13 mouse cellular contexts compared by ENCODE assay signal in the genomic region with DNA sequence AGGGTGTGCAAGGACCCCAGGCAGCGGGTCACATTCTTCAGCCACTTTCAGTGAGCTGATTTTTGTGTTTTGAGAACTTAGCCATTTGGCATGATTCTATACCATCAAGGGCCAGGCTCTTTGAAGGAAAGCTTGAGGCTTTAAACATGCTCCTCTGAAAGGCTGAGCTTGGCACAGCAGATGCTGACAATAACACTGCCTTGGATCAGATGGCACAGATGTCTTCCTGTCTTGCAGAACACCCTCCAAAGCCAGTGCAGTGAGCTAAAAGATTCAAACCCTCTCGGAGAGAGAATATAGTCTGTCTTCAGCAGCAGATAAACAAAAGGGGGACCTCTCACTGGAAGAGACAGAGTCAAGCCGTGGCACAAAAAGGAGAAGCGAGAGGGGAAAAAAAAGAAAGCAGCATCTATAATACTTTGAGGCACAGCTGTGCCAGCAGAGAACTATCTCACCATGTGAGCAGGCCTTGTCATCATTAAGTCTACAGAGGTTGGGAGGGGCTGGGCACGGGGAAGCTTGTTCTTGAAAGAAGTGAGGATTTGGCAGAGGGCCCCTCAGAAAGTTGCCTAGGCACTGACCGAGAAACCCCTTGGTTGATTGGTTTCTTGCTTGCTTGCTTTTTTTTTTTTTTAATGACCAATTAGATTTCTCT. TPM values are rescaled to one million over a fixed set of nuclear protein-coding genes. Genes with fewer than 3 reads are reported as not detected.
DNase-seq lines count a peak whose midpoint lies in the region; ATAC-seq and TF ChIP-seq lines count a peak whose summit lies in the region.
"Had no signal": no experiment of that assay in that cellular context is flagged by ENCODE, and none has a peak within 500 bp of the region (broad histone marks: within the 10 kb centered on the region; RNA-seq: fewer than 3 reads in every experiment).

No protein-coding gene starts in this region.

- H3K9me3 ChIP-seq in forebrain, embryonic 12.5 days: no peaks in the 10 kb centered on the region
- H3K9me3 ChIP-seq in stomach, embryonic 16.5 days (replicated peaks; ENCODE audit: control insufficient read depth, low read length): no peaks in the 10 kb centered on the region
- H3K9me3 ChIP-seq: hindbrain, embryonic 10.5 days; midbrain, embryonic 12.5 days had no signal

- 43% methylated on average over 6 of the region's 6 CpGs for WGBS in bone marrow, adult 2 months
- WGBS in forebrain, embryonic 12.5 days: 53% methylated on average over 6 of the region's 6 CpGs
- 52% methylated on average over 6 of the region's 6 CpGs for WGBS in stomach, embryonic 16.5 days
- 60% methylated on average over 6 of the region's 6 CpGs for WGBS in lung, adult 2 months

- DNase-seq in layer of hippocampus, adult 8-10 months (ENCODE audit: low spot score in 2 of 2): peak; percentile 9 to 17
- DNase-seq in layer of hippocampus, adult 11-12 months (ENCODE audit: low spot score): no peak
- no peak for DNase-seq in gastrocnemius, postnatal 14 days
- DNase-seq in lung, adult 2 months: no peak
- DNase-seq: heart, adult 11 months; spleen, adult 18-20 months had no signal

- intact Hi-C loops in gastrocnemius, postnatal 14 days (cut with DNase I; ENCODE audit: low total_unique reads): no loop called here

- TF ChIP-seq CTCF in bone marrow, adult 2 months (IDR thresholded peaks at IDR 0.05; ENCODE audit: control insufficient read depth, insufficient read depth, low read length): no peak
- no peak for TF ChIP-seq CTCF in lung, adult 2 months (IDR thresholded peaks at IDR 0.05; ENCODE audit: insufficient read depth, low read length)

- H3K4me3 ChIP-seq in bone marrow, adult 2 months (replicated peaks; ENCODE audit: control insufficient read depth, low read depth, low read length): no peak overlapping the region
- H3K4me3 ChIP-seq in forebrain, embryonic 12.5 days (replicated peaks): no peak overlapping the region
- no peak overlapping the region for H3K4me3 ChIP-seq in stomach, embryonic 16.5 days (replicated peaks; ENCODE audit: low read length)
- no peak overlapping the region for H3K4me3 ChIP-seq in lung, adult 2 months (replicated peaks; ENCODE audit: extremely low read depth, low read depth, low read length)
- H3K4me3 ChIP-seq: hindbrain, embryonic 10.5 days; midbrain, embryonic 12.5 days had no signal

- H3K4me2 ChIP-seq in forebrain, embryonic 12.5 days: no peak overlapping the region
- no peak overlapping the region for H3K4me2 ChIP-seq in stomach, embryonic 16.5 days (ENCODE audit: low read depth, low read length)
- H3K4me2 ChIP-seq: midbrain, embryonic 12.5 days had no signal

- H3K27ac ChIP-seq in bone marrow, adult 2 months (ENCODE audit: control insufficient read depth, insufficient read depth, low read depth, low read length, poor library complexity): peak overlapping the region; percentile 62; the same call in 1 of the 2 replicates
- peak overlapping the region; percentile 53 for H3K27ac ChIP-seq in forebrain, embryonic 12.5 days
- H3K27ac ChIP-seq in stomach, embryonic 16.5 days (ENCODE audit: low read length): peak overlapping the region; percentile 68
- H3K27ac ChIP-seq: hindbrain, embryonic 10.5 days; liver, embryonic 14.5 days; midbrain, embryonic 12.5 days had no signal

- TF ChIP-seq POLR2A in bone marrow, adult 2 months (IDR thresholded peaks at IDR 0.05; ENCODE audit: borderline replicate concordance, control insufficient read depth, low read depth, low read length): no peak
- TF ChIP-seq POLR2A in lung, adult 2 months (IDR thresholded peaks at IDR 0.05; ENCODE audit: borderline replicate concordance, extremely low read depth, low read depth, low read length): no peak

- H3K27me3 ChIP-seq in forebrain, embryonic 12.5 days: no peaks in the 10 kb centered on the region
- H3K27me3 ChIP-seq in stomach, embryonic 16.5 days (ENCODE audit: control insufficient read depth, insufficient read depth, low read length): no peaks in the 10 kb centered on the region

- no peak for ATAC-seq in forebrain, embryonic 12.5 days (ENCODE audit: low FRiP score)
- no peak for ATAC-seq in stomach, embryonic 16.5 days (ENCODE audit: insufficient read depth, low FRiP score)

- no peak overlapping the region for H3K9ac ChIP-seq in forebrain, embryonic 12.5 days
- no peak overlapping the region for H3K9ac ChIP-seq in stomach, embryonic 16.5 days (ENCODE audit: low read length)
- H3K9ac ChIP-seq: liver, embryonic 14.5 days; midbrain, embryonic 12.5 days had no signal

- H3K36me3 ChIP-seq in forebrain, embryonic 12.5 days (replicated peaks): no peaks in the 10 kb centered on the region
- H3K36me3 ChIP-seq in stomach, embryonic 16.5 days (ENCODE audit: control insufficient read depth, insufficient read depth, low read length): no peaks in the 10 kb centered on the region
- H3K36me3 ChIP-seq: hindbrain, embryonic 10.5 days; midbrain, embryonic 12.5 days had no signal

- H3K4me1 ChIP-seq in bone marrow, adult 2 months (ENCODE audit: control insufficient read depth, insufficient read depth, low read length): no peaks in the 10 kb centered on the region; the same call in 1 of the 2 replicates
- peaks cover 12% of the 10 kb centered on the region for H3K4me1 ChIP-seq in forebrain, embryonic 12.5 days
- peaks cover 7% of the 10 kb centered on the region; the same call in 1 of the 2 replicates for H3K4me1 ChIP-seq in stomach, embryonic 16.5 days (ENCODE audit: control insufficient read depth, insufficient read depth, low read length)
- no peaks in the 10 kb centered on the region for H3K4me1 ChIP-seq in lung, adult 2 months (ENCODE audit: control insufficient read depth, insufficient read depth, low read length)

RNA-seq across cellular contexts. Expression of a gene that starts 4.8 kb away (rescaled TPM):
- total RNA-seq in layer of hippocampus, adult 8-10 months (2022): not detected
- polyA plus RNA-seq in bone marrow, adult 2 months (2011; ENCODE audit: insufficient read depth, insufficient read length, low replicate concordance, missing spikeins): 0.22 TPM in 1 of 2 replicates, not detected in the other
- polyA plus RNA-seq in forebrain, embryonic 12.5 days (2016; fragmentation: Nextera tagmentation; extraction: Ambion mirVana): not detected in 2 replicates
- 0.17 and 0.26 TPM in 2 replicates for polyA plus RNA-seq in stomach, embryonic 16.5 days (2015; fragmentation: Nextera tagmentation; extraction: Ambion mirVana)
- not detected for total RNA-seq in gastrocnemius, postnatal 14 days (2021)
- polyA plus RNA-seq in lung, adult 2 months (2012; rRNA removed): 0.34 and 1.0 TPM in 2 replicates
- polyA plus RNA-seq: hindbrain, embryonic 10.5 days; midbrain, embryonic 12.5 days had no signal

RNA-seq across cellular contexts. Expression of a gene that starts 11.0 kb away (rescaled TPM):
- total RNA-seq in layer of hippocampus, adult 8-10 months (2022): under 1 TPM in 2 of 4 experiments, not detected in 2; 0.08 to 0.11 TPM
- 0.47 TPM in 1 of 2 replicates, not detected in the other for polyA plus RNA-seq in bone marrow, adult 2 months (2011; ENCODE audit: insufficient read depth, insufficient read length, low replicate concordance, missing spikeins)
- 0.46 and 0.57 TPM in 2 replicates for polyA plus RNA-seq in forebrain, embryonic 12.5 days (2016; fragmentation: Nextera tagmentation; extraction: Ambion mirVana)
- polyA plus RNA-seq in stomach, embryonic 16.5 days (2015; fragmentation: Nextera tagmentation; extraction: Ambion mirVana): 0.28 and 0.55 TPM in 2 replicates
- total RNA-seq in gastrocnemius, postnatal 14 days (2021): under 1 TPM; 0.42 to 0.70 TPM
- 0.03 and 0.04 TPM in 2 replicates for polyA plus RNA-seq in lung, adult 2 months (2012; rRNA removed)
- total RNA-seq: neutrophil, adult 5-6 weeks had no signal

RNA-seq across cellular contexts. Expression of a gene that starts 38.5 kb away (rescaled TPM):
- total RNA-seq in layer of hippocampus, adult 8-10 months (2022): 1 to 10 TPM; 2.0 to 2.4 (median 2.3) TPM
- polyA plus RNA-seq in bone marrow, adult 2 months (2011; ENCODE audit: insufficient read depth, insufficient read length, low replicate concordance, missing spikeins): 51.9 and 84.2 TPM in 2 replicates
- 0.74 and 0.91 TPM in 2 replicates for polyA plus RNA-seq in forebrain, embryonic 12.5 days (2016; fragmentation: Nextera tagmentation; extraction: Ambion mirVana)
- polyA plus RNA-seq in stomach, embryonic 16.5 days (2015; fragmentation: Nextera tagmentation; extraction: Ambion mirVana): 0.52 and 0.54 TPM in 2 replicates
- total RNA-seq in gastrocnemius, postnatal 14 days (2021): under 1 TPM in 1 of 2 experiments, not detected in 1; 0.14 TPM
- polyA plus RNA-seq in lung, adult 2 months (2012; rRNA removed): 4.3 and 6.5 TPM in 2 replicates

Comparison
In these comparisons a context has a peak if more than half of its experiments do, and no peak if none do; other contexts are left out.
1. DNase-seq: peak in layer of hippocampus, adult 8-10 months (2 of 2); none in layer of hippocampus, adult 11-12 months (single experiment), gastrocnemius, postnatal 14 days (single experiment) and lung, adult 2 months (single experiment).
2. Peak in every context shown above with its lines, with median percentiles within 50 percentile points of each other: H3K27ac ChIP-seq.